Mouse (Mus musculus) monocyte, adult 5-6 weeks (primary cell): ENCODE data around the gene Slc38a1. TPM values are rescaled to one million over a fixed set of nuclear protein-coding genes. Genes with fewer than 3 reads are reported as not detected.

ENCODE experiments used
- ATAC-seq: fragments of 153-309, 156-312 bp; replicated peaks from 2 replicates; pipeline ENCODE4 v1.8.0; 2017; ENCODE audit warnings: mild to moderate bottlenecking; ENCODE audit not compliant: low TSS enrichment, insufficient number of reproducible peaks, severe bottlenecking, poor library complexity, low FRiP score
- total RNA-seq: library from RNA; stranded (forward); fragments of 200-1000, 200-491, 200-594 nt; gene quantifications from 3 replicates; pipeline ENCODE4 v1.2.3, GENCODE M21; 2017

Slc38a1 gene
- total RNA-seq, 1 experiment from 2014 or later = 76.1 TPM

- no peak for ATAC-seq
These were observed 54.7 kb downstream of the Slc38a1 start for GRCm38 (mm10) chr15:96587998-96588397.

GRCm38 (mm10) chr15:96583371-96584008 is 59.2 kb downstream of the Slc38a1 start:
- ATAC-seq = no peak

GRCm38 (mm10) chr15:96576998-96577397 is 65.7 kb downstream of the Slc38a1 start:
- ATAC-seq = no peak

- no peak for ATAC-seq
These were observed 73.7 kb downstream of the Slc38a1 start for GRCm38 (mm10) chr15:96568983-96569363.

GRCm38 (mm10) chr15:96568271-96568982 is 74.3 kb downstream of the Slc38a1 start:
- ATAC-seq = peak; percentile 32; the same call in 1 of the 2 replicates

GRCm38 (mm10) chr15:96566850-96567271 is 75.9 kb downstream of the Slc38a1 start:
- ATAC-seq = no peak

- ATAC-seq = 0 out of 2 replicates have a peak, but pooled peaks have one; percentile 20
These were observed 78.9 kb downstream of the Slc38a1 start for GRCm38 (mm10) chr15:96563852-96564251.

- ATAC-seq = peak; percentile 85
These were observed 80.2 kb downstream of the Slc38a1 start for GRCm38 (mm10) chr15:96562521-96562920.

- ATAC-seq = no peak
These were observed 82.0 kb downstream of the Slc38a1 start for GRCm38 (mm10) chr15:96560576-96561298.

- ATAC-seq = peak; percentile 99
These were observed 90.9 kb downstream of the Slc38a1 start for GRCm38 (mm10) chr15:96551569-96552380.

- ATAC-seq = no peak
These were observed 91.6 kb downstream of the Slc38a1 start for GRCm38 (mm10) chr15:96551107-96551506.

- ATAC-seq = no peak
These were observed 94.3 kb downstream of the Slc38a1 start for GRCm38 (mm10) chr15:96548363-96548762.

- no peak for ATAC-seq
These were observed 95.2 kb downstream of the Slc38a1 start for GRCm38 (mm10) chr15:96547256-96548195.

GRCm38 (mm10) chr15:96543181-96543828 is 99.4 kb downstream of the Slc38a1 start:
- ATAC-seq = 0 out of 2 replicates have a peak, but pooled peaks have one; percentile 50

GRCm38 (mm10) chr15:96542135-96542534 is 100.6 kb downstream of the Slc38a1 start:
- ATAC-seq = no peak

- no peak for ATAC-seq
These were observed 105.4 kb downstream of the Slc38a1 start for GRCm38 (mm10) chr15:96537272-96537671.

GRCm38 (mm10) chr15:96536412-96536811 is 106.3 kb downstream of the Slc38a1 start:
- ATAC-seq = no peak
